Mouse (Mus musculus): ENCODE results near the gene Fer1l4. TPM values are rescaled to one million over a fixed set of nuclear protein-coding genes. Genes with fewer than 3 reads are reported as not detected.

The Fer1l4 gene
- polyA plus RNA-seq, 1 experiment, result not detected

- Histone ChIP-seq H3K27me3 (ENCODE audit: control insufficient read depth, insufficient read depth, low read length, poor library complexity, severe bottlenecking) (no peaks in the 10 kb centered on the region), H3K4me1 (ENCODE audit: control insufficient read depth, insufficient read depth, low read length) (no peaks in the 10 kb centered on the region), H3K9ac (ENCODE audit: low read depth, poor library complexity, severe bottlenecking) (no peak overlapping the region), H3K36me3 (ENCODE audit: control insufficient read depth, insufficient read depth, low read length, poor library complexity, severe bottlenecking) (peaks cover 50% of the 10 kb centered on the region), H3K4me3 (ENCODE audit: low read depth, low read length) (no peak overlapping the region), H3K27ac (ENCODE audit: insufficient read depth, low read length) (no peak overlapping the region), H3K9me3 (replicated peaks; ENCODE audit: control insufficient read depth, insufficient read depth, low read length, poor library complexity, severe bottlenecking) (no peaks in the 10 kb centered on the region)
- TF ChIP-seq EP300 (IDR thresholded peaks at IDR 0.05; ENCODE audit: insufficient read depth, low read depth, low read length) (no peak), CTCF (IDR thresholded peaks at IDR 0.05; ENCODE audit: low read depth, low read length) (no peak), POLR2A (IDR thresholded peaks at IDR 0.05; ENCODE audit: insufficient read depth, low read length) (no peak)
These were observed 78.5 kb downstream of the Fer1l4 start for GRCm38 (mm10) chr2:155974087-155974731.

DNA sequence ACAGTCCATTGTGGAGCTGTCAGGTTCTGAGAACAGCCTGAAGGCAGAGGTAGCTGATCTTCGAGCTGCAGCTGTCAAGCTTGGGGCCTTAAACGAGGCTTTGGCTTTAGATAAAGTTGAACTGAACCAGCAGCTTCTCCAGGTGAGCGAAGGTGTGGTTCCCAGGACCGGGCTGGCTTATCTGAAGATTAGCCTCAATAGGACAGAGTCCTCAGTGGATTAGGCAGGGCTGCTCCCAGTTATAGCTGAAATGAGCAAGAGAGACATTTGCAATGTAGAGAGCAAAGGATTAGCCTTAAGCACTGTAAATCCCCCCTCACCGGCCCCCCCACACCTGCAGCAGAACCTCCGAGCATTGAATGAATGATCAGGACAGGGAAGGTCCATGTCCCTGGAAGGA lies 79.4 kb downstream of the Fer1l4 start:
- peaks cover 56% of the 10 kb centered on the region for H3K36me3 ChIP-seq (ENCODE audit: control insufficient read depth, insufficient read depth, low read length, poor library complexity, severe bottlenecking)
- no peak overlapping the region for H3K27ac ChIP-seq (ENCODE audit: insufficient read depth, low read length)
- no peak for TF ChIP-seq EP300 (IDR thresholded peaks at IDR 0.05; ENCODE audit: insufficient read depth, low read depth, low read length)
- TF ChIP-seq POLR2A (IDR thresholded peaks at IDR 0.05; ENCODE audit: insufficient read depth, low read length), result no peak
- TF ChIP-seq CTCF (IDR thresholded peaks at IDR 0.05; ENCODE audit: low read depth, low read length), result no peak
- no peaks in the 10 kb centered on the region for H3K27me3 ChIP-seq (ENCODE audit: control insufficient read depth, insufficient read depth, low read length, poor library complexity, severe bottlenecking)
- no peaks in the 10 kb centered on the region for H3K4me1 ChIP-seq (ENCODE audit: control insufficient read depth, insufficient read depth, low read length)
- H3K4me3 ChIP-seq (ENCODE audit: low read depth, low read length), result no peak overlapping the region
- H3K9me3 ChIP-seq (replicated peaks; ENCODE audit: control insufficient read depth, insufficient read depth, low read length, poor library complexity, severe bottlenecking), result no peaks in the 10 kb centered on the region
- no peak overlapping the region for H3K9ac ChIP-seq (ENCODE audit: low read depth, poor library complexity, severe bottlenecking)

Other genes starting within 250 kb of the Fer1l4 start
- gene BC029722, start 233.5 kb downstream of the Fer1l4 start, polyA plus RNA-seq (2011; ENCODE audit: insufficient read depth, insufficient read length, low read depth, missing spikeins), result 10.1 and 11.2 TPM in 2 replicates
- 92.4 and 114 TPM in 2 replicates for gene Eif6, start 226.0 kb downstream of the Fer1l4 start, polyA plus RNA-seq (2011; ENCODE audit: insufficient read depth, insufficient read length, low read depth, missing spikeins)
- 0.30 and 0.50 TPM in 2 replicates for gene Fam83c, start 218.1 kb downstream of the Fer1l4 start, polyA plus RNA-seq (2011; ENCODE audit: insufficient read depth, insufficient read length, low read depth, missing spikeins)
- gene Uqcc1, start 122.6 kb downstream of the Fer1l4 start, polyA plus RNA-seq (2011; ENCODE audit: insufficient read depth, insufficient read length, low read depth, missing spikeins), result 65.2 and 71.2 TPM in 2 replicates
- not detected in 2 replicates for gene Gm15557, start 112.2 kb downstream of the Fer1l4 start, polyA plus RNA-seq (2011; ENCODE audit: insufficient read depth, insufficient read length, low read depth, missing spikeins)
- not detected in 2 replicates for gene Gdf5, start 107.6 kb downstream of the Fer1l4 start, polyA plus RNA-seq (2011; ENCODE audit: insufficient read depth, insufficient read length, low read depth, missing spikeins)
- gene Cep250, start 96.5 kb downstream of the Fer1l4 start, polyA plus RNA-seq (2011; ENCODE audit: insufficient read depth, insufficient read length, low read depth, missing spikeins), result 24.9 and 26.0 TPM in 2 replicates
- gene 6430550D23Rik, start 45.0 kb downstream of the Fer1l4 start, polyA plus RNA-seq (2011; ENCODE audit: insufficient read depth, insufficient read length, low read depth, missing spikeins), result 2.4 and 2.9 TPM in 2 replicates
- 72.2 and 82.1 TPM in 2 replicates for gene Ergic3, start 44.9 kb downstream of the Fer1l4 start, polyA plus RNA-seq (2011; ENCODE audit: insufficient read depth, insufficient read length, low read depth, missing spikeins)
- 3.8 and 6.1 TPM in 2 replicates for gene Spag4, start 12.2 kb upstream of the Fer1l4 start, polyA plus RNA-seq (2011; ENCODE audit: insufficient read depth, insufficient read length, low read depth, missing spikeins)
- gene Cpne1, start 59.0 kb upstream of the Fer1l4 start, polyA plus RNA-seq (2011; ENCODE audit: insufficient read depth, insufficient read length, low read depth, missing spikeins), result 34.4 and 50.7 TPM in 2 replicates
- 64.5 and 78.1 TPM in 2 replicates for gene Rbm12, start 59.0 kb upstream of the Fer1l4 start, polyA plus RNA-seq (2011; ENCODE audit: insufficient read depth, insufficient read length, low read depth, missing spikeins)
- gene Gm28036, start 74.1 kb upstream of the Fer1l4 start, polyA plus RNA-seq (2011; ENCODE audit: insufficient read depth, insufficient read length, low read depth, missing spikeins), result 43.0 and 52.2 TPM in 2 replicates
- gene Romo1, start 91.1 kb upstream of the Fer1l4 start, polyA plus RNA-seq (2011; ENCODE audit: insufficient read depth, insufficient read length, low read depth, missing spikeins), result 83.8 and 109 TPM in 2 replicates
- gene Nfs1, start 91.2 kb upstream of the Fer1l4 start, polyA plus RNA-seq (2011; ENCODE audit: insufficient read depth, insufficient read length, low read depth, missing spikeins), result 35.8 and 41.7 TPM in 2 replicates
- gene Rbm39, start 127.3 kb upstream of the Fer1l4 start, polyA plus RNA-seq (2011; ENCODE audit: insufficient read depth, insufficient read length, low read depth, missing spikeins), result 478 and 518 TPM in 2 replicates
- gene Phf20, start 143.5 kb upstream of the Fer1l4 start, polyA plus RNA-seq (2011; ENCODE audit: insufficient read depth, insufficient read length, low read depth, missing spikeins), result 71.2 and 78.8 TPM in 2 replicates